Mouse (Mus musculus): ENCODE measurements around the gene Serpinb6a. TPM values are rescaled to one million over a fixed set of nuclear protein-coding genes. Genes with fewer than 3 reads are reported as not detected.

Serpinb6a gene
- polyA plus RNA-seq, 1 experiment from 2014 or later = 71.2 TPM

GRCm38 (mm10) chr13:33966025-33966412, 36.6 kb downstream of the Serpinb6a start:
- 68% methylated on average over 4 of the region's 4 CpGs for WGBS
- Histone ChIP-seq H3K4me2 (peak overlapping the region; percentile 72), H3K4me1 (peaks cover 8% of the 10 kb centered on the region), H3K4me3 (0 out of 2 replicates have a peak overlapping the region, but pooled peaks have one; percentile 60), H3K27ac (no peak overlapping the region), H3K9ac (no peak overlapping the region), H3K9me3 (no peaks in the 10 kb centered on the region), H3K36me3 (no peaks in the 10 kb centered on the region), H3K27me3 (no peaks in the 10 kb centered on the region)
- no peak for ATAC-seq (ENCODE audit: insufficient number of reproducible peaks, insufficient read depth, low FRiP score, low TSS enrichment, low read depth)

DNA sequence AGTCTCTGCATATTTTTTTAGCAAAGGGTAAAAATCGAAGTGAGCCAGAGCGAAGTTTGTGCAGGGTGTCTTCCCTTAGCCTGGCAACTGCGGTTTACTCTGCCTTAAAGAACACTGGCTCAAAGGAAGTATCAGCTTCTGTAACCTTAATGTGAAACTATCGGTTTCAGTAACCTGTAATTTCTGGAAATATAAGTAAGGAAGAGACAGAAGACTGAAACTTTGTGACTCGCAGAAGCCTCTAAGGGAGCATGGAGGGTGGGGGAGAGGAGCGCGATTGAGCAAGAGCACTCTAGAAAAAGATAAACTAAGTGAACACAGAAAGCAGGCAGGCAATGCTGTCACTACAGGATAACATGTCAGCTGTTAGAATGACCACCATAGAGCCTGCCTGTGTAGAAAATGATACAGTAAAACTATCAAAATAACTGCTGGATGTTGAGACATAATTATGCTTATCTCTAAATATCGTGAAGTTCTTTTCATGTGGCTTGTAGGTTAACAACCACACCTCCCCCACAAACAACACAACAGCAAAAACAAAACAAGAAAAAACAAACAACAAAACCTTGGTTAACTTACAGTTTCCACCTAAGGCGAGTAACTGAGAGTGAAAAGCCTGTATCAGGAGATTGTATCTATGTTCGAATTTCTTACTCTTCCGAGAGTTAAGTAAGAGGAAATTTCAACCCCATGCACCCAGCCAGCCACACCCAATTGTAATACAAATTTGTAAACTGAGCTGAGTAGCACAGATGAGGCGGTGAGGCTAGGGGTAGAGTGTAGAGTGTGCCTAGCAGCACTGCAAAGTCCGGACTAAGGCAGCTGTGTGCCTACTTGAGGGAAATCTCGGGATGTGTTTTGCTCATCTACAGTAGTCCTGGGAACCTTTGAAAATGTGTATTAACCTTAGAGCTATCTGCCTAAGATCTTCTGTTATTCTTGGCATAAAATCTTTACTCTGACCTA, 37.3 kb downstream of the Serpinb6a start:
- Histone ChIP-seq H3K27me3 (no peaks in the 10 kb centered on the region), H3K4me1 (peaks cover 8% of the 10 kb centered on the region), H3K9ac (peak overlapping the region; percentile 74), H3K36me3 (no peaks in the 10 kb centered on the region), H3K27ac (peak overlapping the region; percentile 90), H3K4me3 (peak overlapping the region; percentile 60), H3K4me2 (peak overlapping the region; percentile 72), H3K9me3 (no peaks in the 10 kb centered on the region)
- ATAC-seq (ENCODE audit: insufficient number of reproducible peaks, insufficient read depth, low FRiP score, low TSS enrichment, low read depth) = peak; percentile 48; the same call in 1 of the 2 replicates
- 16% methylated on average over 14 of the region's 14 CpGs for WGBS

- peaks cover 8% of the 10 kb centered on the region for H3K4me1 ChIP-seq
- H3K9ac ChIP-seq = peak within 1 kb of the TSS; percentile 74
- H3K27me3 ChIP-seq = no peaks in the 10 kb centered on the region
- peak; percentile 73 for ATAC-seq (ENCODE audit: insufficient number of reproducible peaks, insufficient read depth, low FRiP score, low TSS enrichment, low read depth)
- WGBS = 3% methylated on average over 22 of the region's 22 CpGs
- H3K4me2 ChIP-seq = peak within 1 kb of the TSS; percentile 72
- H3K27ac ChIP-seq = peak within 1 kb of the TSS; percentile 90
- no peaks in the 10 kb centered on the region for H3K36me3 ChIP-seq
- H3K9me3 ChIP-seq = no peaks in the 10 kb centered on the region
- H3K4me3 ChIP-seq = peak within 1 kb of the TSS; percentile 60
Measured at GRCm38 (mm10) chr13:33964206-33965046, 38.2 kb downstream of the Serpinb6a start, which contains the start of gene Nqo2. Gene Nqo2 (plus strand): TSS chr13:33964687.

GRCm38 (mm10) chr13:33959771-33960170, 42.8 kb downstream of the Serpinb6a start:
- Histone ChIP-seq H3K4me3 (no peak overlapping the region), H3K27ac (no peak overlapping the region), H3K4me1 (no peaks in the 10 kb centered on the region), H3K9ac (no peak overlapping the region), H3K4me2 (no peak overlapping the region), H3K36me3 (no peaks in the 10 kb centered on the region), H3K9me3 (no peaks in the 10 kb centered on the region), H3K27me3 (no peaks in the 10 kb centered on the region)
- ATAC-seq (ENCODE audit: insufficient number of reproducible peaks, insufficient read depth, low FRiP score, low TSS enrichment, low read depth) = no peak
- WGBS = 91% methylated on average over 2 of the region's 2 CpGs

DNA sequence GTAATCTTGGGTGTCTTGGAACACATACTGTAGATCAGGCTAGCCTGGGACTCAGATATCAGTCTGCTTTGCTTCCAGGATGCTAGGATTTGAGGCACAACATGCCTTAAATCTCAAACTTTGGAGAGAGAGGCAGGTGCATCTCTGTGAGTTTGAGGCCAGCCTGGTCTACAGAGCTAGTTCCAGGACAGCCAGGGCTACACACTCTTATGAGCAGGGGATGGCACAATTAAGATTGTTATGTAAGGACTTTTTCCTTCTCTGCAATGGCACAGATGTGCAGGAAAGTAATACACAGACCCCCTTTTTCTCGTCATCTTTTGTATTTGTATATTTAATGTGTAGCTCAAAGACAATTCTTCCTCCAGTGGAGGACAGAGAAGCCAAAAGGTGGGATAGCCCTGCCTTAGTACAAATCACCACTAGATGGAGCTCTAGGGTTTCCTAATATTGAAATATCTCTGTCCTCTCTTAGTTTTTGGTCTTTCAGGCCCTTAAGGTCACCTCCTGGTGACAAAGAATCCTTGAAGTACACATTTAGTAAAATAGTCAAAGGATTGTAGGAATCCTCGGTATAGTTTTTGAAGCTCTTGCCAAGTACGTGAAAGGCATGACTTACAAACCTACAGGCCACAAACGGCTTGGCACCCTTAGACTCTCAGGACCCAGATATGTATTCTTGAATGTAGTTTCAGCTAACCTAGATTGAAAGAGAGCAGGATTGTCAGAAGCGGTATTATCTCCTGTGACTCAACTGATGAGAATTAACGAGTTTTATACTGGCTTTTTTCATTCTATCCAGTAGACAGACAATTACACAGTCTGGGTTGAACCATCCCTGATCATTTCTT, 45.8 kb downstream of the Serpinb6a start:
- Histone ChIP-seq H3K9me3 (no peaks in the 10 kb centered on the region), H3K4me1 (no peaks in the 10 kb centered on the region), H3K4me3 (no peak overlapping the region), H3K36me3 (no peaks in the 10 kb centered on the region), H3K27ac (no peak overlapping the region), H3K9ac (no peak overlapping the region), H3K4me2 (no peak overlapping the region), H3K27me3 (no peaks in the 10 kb centered on the region)
- no peak for ATAC-seq (ENCODE audit: insufficient number of reproducible peaks, insufficient read depth, low FRiP score, low TSS enrichment, low read depth)
- WGBS = 32% methylated on average over 6 of the region's 6 CpGs

DNA sequence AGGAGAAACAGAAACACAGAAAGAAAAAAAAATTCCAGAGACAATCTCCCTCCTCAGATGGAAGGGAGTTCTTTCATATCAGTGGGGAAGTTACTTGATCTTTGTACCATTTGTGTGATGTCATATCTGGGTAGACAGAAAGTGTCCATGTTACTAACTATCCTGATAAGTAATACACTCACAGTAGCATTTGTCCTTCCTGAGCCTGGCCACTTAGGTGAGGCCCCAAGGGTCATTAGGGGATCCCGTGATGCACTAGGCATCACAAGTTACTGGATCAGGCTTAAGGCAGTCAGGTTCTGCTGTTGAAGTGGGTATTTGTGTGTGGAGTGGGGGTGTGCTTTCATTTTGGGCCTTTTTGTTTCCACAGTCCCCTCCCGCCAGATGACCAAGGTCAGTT, 49.6 kb downstream of the Serpinb6a start:
- Histone ChIP-seq H3K27me3 (no peaks in the 10 kb centered on the region), H3K4me1 (no peaks in the 10 kb centered on the region), H3K36me3 (no peaks in the 10 kb centered on the region), H3K27ac (no peak overlapping the region), H3K4me3 (no peak overlapping the region), H3K4me2 (no peak overlapping the region), H3K9ac (no peak overlapping the region), H3K9me3 (no peaks in the 10 kb centered on the region)
- ATAC-seq (ENCODE audit: insufficient number of reproducible peaks, insufficient read depth, low FRiP score, low TSS enrichment, low read depth) = no peak
- WGBS = 83% methylated on average over 2 of the region's 2 CpGs

DNA sequence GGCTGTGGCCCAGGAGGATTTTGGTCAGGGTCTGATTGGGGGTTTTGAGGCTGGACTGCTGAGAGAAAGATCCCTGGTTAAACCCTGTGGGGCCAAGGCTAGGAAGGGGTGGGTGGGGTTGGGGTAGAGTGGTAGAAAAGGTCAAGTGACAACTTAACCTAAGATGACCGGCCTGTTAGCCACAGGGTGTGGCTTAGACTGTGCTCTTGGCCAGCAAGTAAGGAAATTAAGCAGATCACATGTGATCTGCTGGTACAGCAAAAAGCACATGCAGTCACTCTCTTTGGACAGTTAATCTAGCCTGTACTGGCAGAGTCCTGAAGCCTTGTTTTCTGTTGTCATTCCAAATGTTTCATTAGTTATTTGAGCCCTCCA, 50.5 kb downstream of the Serpinb6a start:
- Histone ChIP-seq H3K9ac (no peak overlapping the region), H3K27ac (no peak overlapping the region), H3K4me3 (no peak overlapping the region), H3K4me2 (no peak overlapping the region), H3K9me3 (no peaks in the 10 kb centered on the region), H3K27me3 (no peaks in the 10 kb centered on the region), H3K4me1 (no peaks in the 10 kb centered on the region), H3K36me3 (no peaks in the 10 kb centered on the region)
- ATAC-seq (ENCODE audit: insufficient number of reproducible peaks, insufficient read depth, low FRiP score, low TSS enrichment, low read depth) = no peak
- 57% methylated on average over 1 of the region's 1 CpGs for WGBS

DNA sequence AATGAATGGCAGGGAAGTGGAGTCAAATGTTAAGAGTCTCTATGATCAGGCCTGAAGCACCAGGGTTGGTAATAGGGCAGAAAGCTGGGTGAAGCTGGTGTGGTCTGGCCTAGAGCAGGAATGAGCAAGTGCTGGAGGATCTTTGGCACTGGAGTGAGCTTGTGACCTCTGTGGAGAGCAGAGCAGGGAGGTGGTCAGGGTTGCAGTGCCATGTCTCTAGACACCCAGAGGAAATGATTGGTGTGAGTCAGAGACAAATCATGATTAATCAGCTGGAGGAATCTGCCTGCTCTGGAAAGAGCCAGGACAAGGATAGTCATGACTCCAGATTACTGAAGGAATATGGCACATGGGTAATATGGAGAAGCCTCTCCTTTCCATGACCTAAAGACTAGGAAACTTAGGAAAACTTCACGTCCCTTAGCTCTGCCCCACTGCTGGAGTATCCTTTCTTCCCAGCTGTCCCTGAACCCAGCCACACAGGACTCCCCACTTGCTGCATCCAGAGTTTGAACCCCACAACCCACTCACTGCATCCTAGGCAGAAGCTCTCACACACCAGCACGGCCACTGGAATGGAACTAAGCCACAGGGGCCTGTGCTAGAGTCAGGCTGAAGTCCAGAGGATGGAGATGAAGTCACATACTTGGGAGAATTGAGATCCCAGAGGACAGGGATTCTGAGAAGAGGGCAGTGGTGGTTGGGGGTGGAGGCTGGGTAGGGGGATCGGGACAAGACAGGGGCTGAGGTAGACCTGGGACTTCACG, 51.1 kb downstream of the Serpinb6a start:
- no peak overlapping the region for H3K9ac ChIP-seq
- no peak overlapping the region for H3K4me3 ChIP-seq
- no peak for ATAC-seq (ENCODE audit: insufficient number of reproducible peaks, insufficient read depth, low FRiP score, low TSS enrichment, low read depth)
- H3K36me3 ChIP-seq = no peaks in the 10 kb centered on the region
- no peak overlapping the region for H3K4me2 ChIP-seq
- no peaks in the 10 kb centered on the region for H3K27me3 ChIP-seq
- H3K27ac ChIP-seq = no peak overlapping the region
- 83% methylated on average over 4 of the region's 4 CpGs for WGBS
- no peaks in the 10 kb centered on the region for H3K9me3 ChIP-seq
- no peaks in the 10 kb centered on the region for H3K4me1 ChIP-seq

DNA sequence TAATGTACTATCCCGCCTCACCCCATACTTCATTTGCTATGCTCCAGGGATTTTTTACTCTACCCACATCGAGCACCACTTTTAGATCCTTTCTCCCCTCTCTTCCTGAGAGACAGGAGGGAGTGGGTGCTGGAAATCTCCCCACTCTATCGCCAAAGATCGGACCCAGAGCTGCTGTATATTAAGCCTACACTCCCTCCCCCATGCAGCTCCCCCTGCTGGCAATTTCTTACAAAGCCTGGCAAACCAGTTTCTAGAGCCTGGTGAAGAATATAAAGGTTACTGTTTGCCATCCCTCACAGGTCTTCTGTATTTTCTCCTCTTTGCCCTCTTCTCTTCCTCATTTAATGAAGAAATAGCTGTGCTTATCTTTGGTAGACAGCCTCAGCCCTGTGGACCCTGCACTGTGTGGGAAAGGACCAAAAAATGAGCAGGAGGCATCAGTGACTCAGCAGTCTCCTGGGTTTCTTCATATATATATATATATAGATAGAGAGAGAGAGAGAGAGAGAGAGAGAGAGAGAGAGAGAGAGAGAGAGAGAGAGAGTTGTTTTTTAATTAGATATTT, 60.3 kb downstream of the Serpinb6a start:
- H3K36me3 ChIP-seq = no peaks in the 10 kb centered on the region
- ATAC-seq (ENCODE audit: insufficient number of reproducible peaks, insufficient read depth, low FRiP score, low TSS enrichment, low read depth) = no peak
- H3K4me1 ChIP-seq = no peaks in the 10 kb centered on the region
- H3K9ac ChIP-seq = no peak overlapping the region
- no peak overlapping the region for H3K27ac ChIP-seq
- no peaks in the 10 kb centered on the region for H3K27me3 ChIP-seq
- H3K4me2 ChIP-seq = no peak overlapping the region
- H3K9me3 ChIP-seq = no peaks in the 10 kb centered on the region
- 44% methylated on average over 4 of the region's 4 CpGs for WGBS
- no peak overlapping the region for H3K4me3 ChIP-seq

DNA sequence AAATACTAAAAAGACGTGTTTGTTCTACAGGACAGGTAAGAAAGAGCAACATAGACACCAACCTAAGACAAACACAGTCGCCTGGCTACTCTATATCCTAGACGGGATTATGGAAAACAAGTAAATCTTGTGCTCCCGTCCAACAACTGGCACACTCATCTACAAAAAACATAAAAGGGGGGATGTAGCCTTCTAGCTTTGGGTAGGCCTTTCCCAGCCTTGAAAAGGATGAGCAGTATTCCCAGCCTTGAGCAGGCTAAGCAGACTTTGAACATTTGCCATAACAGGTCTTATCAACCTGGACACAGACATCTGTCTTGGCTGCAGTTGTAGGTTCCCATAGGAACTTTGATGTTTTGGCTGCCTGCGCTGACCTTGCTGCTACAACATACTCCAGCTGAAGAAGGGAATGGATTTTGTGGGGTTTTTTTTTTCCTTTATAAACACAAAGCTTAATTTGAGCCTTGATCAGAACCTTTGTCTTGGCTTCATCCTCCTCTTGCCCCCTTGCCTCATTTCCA, 61.2 kb downstream of the Serpinb6a start:
- 0 out of 2 replicates have a peak, but pooled peaks cover 1% of the 10 kb centered on the region for H3K4me1 ChIP-seq
- H3K9ac ChIP-seq = no peak overlapping the region
- no peaks in the 10 kb centered on the region for H3K9me3 ChIP-seq
- no peak overlapping the region for H3K4me2 ChIP-seq
- 86% methylated on average over 5 of the region's 5 CpGs for WGBS
- no peak overlapping the region for H3K27ac ChIP-seq
- no peaks in the 10 kb centered on the region for H3K36me3 ChIP-seq
- no peak overlapping the region for H3K4me3 ChIP-seq
- no peaks in the 10 kb centered on the region for H3K27me3 ChIP-seq
- no peak for ATAC-seq (ENCODE audit: insufficient number of reproducible peaks, insufficient read depth, low FRiP score, low TSS enrichment, low read depth)

Data from embryonic facial prominence, embryonic 13.5 days (tissue).